Mouse (Mus musculus) cerebellum, postnatal 36 days (tissue): Measurements from ENCODE around the gene Lif.

Experiments used
- DNase-seq, 2 experiments: peaks; one replicate each; pipeline ENCODE4 v3.0.0; 2021 to 2022; ENCODE audit warnings: mixed read lengths in 2 of 2

Gene Lif

DNA sequence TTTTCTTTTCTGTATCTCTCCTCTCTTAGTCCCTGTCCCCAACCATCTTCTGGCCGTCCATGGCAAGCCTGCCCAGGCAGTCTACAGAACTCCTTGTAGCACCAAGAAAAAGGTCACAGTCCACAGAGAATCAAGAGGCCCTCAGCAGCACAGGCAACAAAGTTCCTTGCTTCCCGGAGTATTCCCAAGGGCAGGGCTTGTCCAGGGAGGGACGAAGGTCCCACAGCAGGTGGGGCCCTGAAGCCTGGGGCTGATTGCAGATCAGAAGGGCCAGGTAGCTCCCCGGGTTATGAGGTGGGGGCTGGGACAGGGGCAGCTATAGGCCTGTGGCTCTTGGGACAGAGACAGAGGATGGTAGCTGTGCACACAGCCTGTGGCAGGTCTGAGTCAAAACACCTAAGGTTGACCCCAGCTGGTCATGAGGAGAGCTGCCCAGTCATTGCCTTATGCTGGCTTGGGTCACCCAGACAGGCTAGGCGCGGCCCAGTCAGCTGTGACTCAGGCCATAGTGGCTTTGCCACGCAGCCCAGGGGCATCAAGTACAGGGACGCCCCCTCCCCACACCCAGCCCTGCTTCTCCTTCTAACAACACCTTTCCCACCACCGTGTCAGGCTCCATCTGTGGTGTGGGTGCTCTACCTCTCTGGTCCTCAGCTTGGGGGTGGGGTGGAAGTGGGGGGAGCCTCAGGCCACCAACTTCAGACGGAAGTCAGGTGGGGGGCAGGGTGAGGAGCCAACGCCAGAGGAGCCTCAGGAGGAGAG, at the start of gene Lif:
Lif (plus strand) TSS at position 712 of the 762 bp plus-strand sequence.
- no peak for DNase-seq

DNA sequence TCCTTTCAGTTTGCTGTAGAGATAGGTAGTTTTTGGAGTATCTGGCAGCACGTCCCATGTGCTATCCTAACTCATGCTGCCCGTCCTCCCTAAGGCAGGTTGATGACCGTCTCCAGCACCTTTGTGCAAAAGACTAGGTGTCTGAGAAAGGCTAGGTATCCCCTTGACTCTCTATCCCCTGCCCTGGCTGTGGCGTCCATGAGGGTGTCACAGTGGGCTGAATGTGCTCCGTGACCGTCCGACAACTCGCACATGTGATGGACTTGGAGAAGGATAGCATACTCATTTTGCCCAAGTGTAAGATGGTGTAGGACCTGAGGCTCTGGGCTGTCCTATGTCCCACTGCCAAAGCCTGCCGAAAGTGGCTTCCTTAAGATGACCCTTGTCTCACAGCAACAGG, 49.7 kb upstream of the Lif start:
- DNase-seq = no peak

- DNase-seq = no peak
Observed at GRCm38 (mm10) chr11:4209556-4209955, 47.8 kb upstream of the Lif start.

DNA sequence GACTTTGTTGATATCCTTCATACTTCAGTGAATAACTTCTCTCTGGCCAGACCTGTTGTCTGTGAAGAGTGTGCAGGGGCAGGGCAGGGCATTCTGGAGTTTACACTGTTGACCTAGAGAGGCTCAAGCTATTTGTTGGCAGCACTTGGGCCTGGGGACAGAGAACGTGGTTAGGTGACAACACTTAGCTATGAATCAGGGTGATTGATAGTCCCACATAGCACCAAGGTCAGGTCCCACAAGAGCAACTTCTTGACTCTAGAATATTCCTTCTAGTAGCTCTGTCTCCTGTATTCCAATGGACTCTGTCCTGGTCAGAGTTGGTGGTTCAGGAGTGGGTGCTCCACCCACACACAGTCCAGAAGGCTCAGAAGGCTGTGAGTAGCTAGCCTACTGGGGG, 46.6 kb upstream of the Lif start:
- no peak for DNase-seq

- DNase-seq = no peak
Observed at GRCm38 (mm10) chr11:4213107-4213506, 44.2 kb upstream of the Lif start.

- no peak for DNase-seq
Observed at GRCm38 (mm10) chr11:4214572-4214971, 42.8 kb upstream of the Lif start.

DNA sequence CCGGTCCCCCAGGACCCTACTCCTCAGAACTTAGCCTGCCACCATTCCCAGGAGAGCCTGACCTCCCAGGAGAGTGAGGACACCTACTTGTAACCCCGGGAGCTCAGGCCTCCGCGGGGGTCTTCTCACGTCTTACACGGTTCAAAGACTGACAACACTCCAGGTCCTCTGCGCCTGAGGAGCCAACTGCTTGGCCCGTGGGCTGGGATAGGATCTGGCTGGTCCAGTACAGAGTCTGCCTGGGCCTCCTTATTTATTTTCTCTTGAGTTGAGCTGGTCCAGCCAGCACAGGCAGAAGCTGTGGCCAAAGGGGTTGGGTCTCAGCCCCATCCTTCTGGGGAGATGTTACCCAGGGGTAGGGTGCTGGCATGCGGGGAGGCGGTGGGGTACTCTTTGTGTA, 42.3 kb upstream of the Lif start:
- DNase-seq = no peak

GRCm38 (mm10) chr11:4216248-4217000, 40.9 kb upstream of the Lif start:
- no peak for DNase-seq

DNA sequence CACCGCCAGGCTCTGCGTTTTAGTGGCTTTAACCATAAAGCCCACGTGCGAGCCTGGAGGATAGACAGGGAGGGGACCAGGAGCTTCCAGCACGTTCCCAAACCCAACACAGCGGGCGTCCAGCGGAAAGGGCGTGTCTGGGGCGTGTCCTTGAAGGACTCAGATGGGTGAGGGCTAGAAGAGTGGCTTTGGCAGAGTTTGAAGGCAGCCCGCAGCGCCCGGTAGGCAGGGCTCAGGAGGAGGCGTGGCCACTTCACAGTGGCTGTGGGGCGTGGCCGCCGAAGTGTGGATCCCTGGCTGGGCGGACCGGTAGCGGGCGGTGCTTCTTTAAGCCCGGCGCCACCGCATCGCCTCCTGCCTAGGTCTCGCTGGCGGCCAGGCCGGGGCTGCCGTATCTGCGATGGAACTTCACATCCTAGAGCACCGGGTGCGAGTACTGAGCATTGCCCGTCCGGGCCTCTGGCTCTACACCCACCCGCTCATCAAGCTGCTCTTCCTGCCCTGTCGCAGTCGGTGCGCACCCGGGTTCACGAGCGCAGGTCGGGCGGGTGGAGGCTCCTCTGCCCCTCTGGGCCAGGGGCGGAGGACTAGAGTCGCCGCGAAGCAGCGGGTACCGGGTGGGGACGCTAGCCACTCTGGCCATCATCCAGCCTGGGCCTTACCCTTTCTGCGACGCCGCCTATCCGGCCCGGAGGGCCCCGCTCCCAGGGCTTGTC, 39.3 kb upstream of the Lif start, which contains the start of gene Castor1:
Castor1 (plus strand) TSS at position 312 of the 716 bp plus-strand sequence.
- DNase-seq = peak; percentile 36 to 44

GRCm38 (mm10) chr11:4218637-4219036, 38.7 kb upstream of the Lif start:
- DNase-seq = no peak

- DNase-seq = peak; percentile 70 to 73
Observed at GRCm38 (mm10) chr11:4219317-4219751, 38.0 kb upstream of the Lif start.

- DNase-seq = no peak
Observed at GRCm38 (mm10) chr11:4219908-4220307, 37.4 kb upstream of the Lif start.

DNA sequence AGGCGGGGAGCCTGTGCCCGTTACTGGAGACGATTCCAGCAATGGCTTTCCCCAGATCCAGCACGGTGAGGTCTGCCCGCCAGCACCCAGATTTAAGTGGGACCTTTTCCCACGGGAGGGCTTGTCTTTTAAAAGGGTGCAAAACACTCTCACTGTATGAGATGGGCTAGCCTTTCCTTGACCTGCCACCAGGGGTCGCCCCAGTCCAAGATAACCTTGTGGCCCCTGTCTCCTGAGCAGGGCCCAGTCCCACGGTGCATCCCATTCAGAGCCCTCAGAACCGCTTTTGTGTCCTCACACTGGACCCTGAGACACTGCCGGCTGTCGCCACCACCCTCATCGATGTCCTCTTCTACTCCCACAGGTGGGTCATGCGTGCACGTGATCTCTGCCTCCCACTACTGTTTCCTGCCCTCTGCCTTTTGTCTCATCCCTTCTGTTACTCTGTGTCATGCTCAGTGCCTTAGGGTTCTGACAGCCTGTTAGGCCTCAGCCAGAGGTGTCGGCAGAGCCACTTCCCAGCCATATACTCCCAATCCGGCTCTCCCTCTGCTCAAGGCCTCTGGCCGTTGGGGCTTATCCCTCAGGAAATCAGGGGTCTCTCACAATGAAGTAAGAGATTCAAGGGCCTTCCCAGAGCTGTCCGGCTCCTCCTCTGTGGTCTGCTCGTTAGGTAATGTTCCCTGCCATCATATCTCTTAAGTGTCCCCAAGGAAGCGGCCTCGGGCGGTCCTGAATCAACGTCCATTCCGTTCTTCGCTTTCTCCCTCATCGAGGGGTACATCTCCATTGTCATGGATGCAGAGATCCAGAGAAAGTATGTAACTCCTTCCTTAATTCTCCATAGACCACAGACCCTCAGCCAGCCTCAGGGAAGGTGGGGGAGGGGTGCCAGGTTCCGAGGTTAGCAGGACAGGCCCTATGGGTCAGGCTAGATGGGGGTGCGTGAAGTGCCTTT, 36.6 kb upstream of the Lif start:
- DNase-seq = peak; percentile 85 to 87

- DNase-seq = no peak
Observed at GRCm38 (mm10) chr11:4222046-4222950, 35.1 kb upstream of the Lif start.

GRCm38 (mm10) chr11:4223393-4224188, 33.8 kb upstream of the Lif start:
- no peak for DNase-seq

DNA sequence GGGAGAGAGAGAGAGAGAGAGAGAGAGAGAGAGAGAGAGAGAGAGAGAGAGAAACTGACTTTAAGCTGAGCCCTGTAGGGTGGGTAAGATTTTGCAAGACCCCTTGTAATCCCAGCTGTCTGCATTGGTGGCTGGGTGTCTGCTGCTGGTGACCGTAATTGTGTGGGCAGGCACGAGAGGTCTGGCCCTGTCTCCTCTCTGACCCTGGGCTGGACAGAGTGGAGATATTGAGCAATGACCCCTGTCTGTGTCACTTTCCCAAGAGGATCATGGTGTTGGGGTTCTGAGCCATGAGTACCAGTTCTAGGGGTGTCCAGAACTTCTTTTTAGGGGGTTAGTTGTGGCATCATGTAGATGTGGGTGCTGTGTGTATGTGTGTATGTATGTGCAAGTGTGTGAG, 33.1 kb upstream of the Lif start:
- DNase-seq = no peak

GRCm38 (mm10) chr11:4226569-4227325, 30.6 kb upstream of the Lif start:
- DNase-seq = no peak

- DNase-seq = peak; percentile 81 to 86
Observed at GRCm38 (mm10) chr11:4228463-4228862, 28.9 kb upstream of the Lif start.

- DNase-seq = no peak
Observed at GRCm38 (mm10) chr11:4229841-4230240, 27.5 kb upstream of the Lif start.
